Mouse (Mus musculus) bone marrow, adult 2 months (tissue): Measurements from ENCODE around the gene Patl2. TPM values are rescaled to one million over a fixed set of nuclear protein-coding genes. Genes with fewer than 3 reads are reported as not detected.
"Not testable (repeated sequence)": the region's sequence is repeated elsewhere in the genome, so short reads cannot be mapped to it uniquely, and the experiment has no call there.

Experiments used
- H3K27ac ChIP-seq: fragments of 200-500 bp; 2 replicates; pipeline ENCODE4 v1.5.1; 2012; ENCODE audit warnings: low read depth, mild to moderate bottlenecking, control low read depth, inconsistent platforms, low read length; ENCODE audit not compliant: control insufficient read depth, poor library complexity, insufficient read depth
- H3K4me1 ChIP-seq: fragments of 200-500 bp; 2 replicates; pipeline ENCODE4 v1.6.1; 2011; ENCODE audit warnings: low read length; ENCODE audit not compliant: control insufficient read depth, insufficient read depth
- H3K4me3 ChIP-seq: fragments of 200-500 bp; replicated peaks from 2 replicates; pipeline ENCODE3; 2011; ENCODE audit warnings: mild to moderate bottlenecking, low read depth, low read length, control low read depth; ENCODE audit not compliant: control insufficient read depth
- CTCF ChIP-seq: fragments of 200-500 bp; IDR thresholded peaks from 2 replicates; pipeline ENCODE4 v1.5.1; 2011; ENCODE audit warnings: low read length, control low read depth; ENCODE audit not compliant: control insufficient read depth, insufficient read depth
- POLR2A ChIP-seq: fragments of 200-500 bp; IDR thresholded peaks from 2 replicates; pipeline ENCODE4 v1.6.1; 2011; ENCODE audit warnings: low read depth, mild to moderate bottlenecking, control low read depth, low read length, borderline replicate concordance; ENCODE audit not compliant: control insufficient read depth
- WGBS: fragments of 180-500 bp; shearing (Covaris S2); methylation state at CpG from one replicate; pipeline ENCODE4 v1.1.7; 2018; 5-methylcytosine and 5-hydroxymethylcytosine counted together
- polyA plus RNA-seq: library from polyadenylated mRNA; stranded (reverse); fragments of >200 nt; gene quantifications from 2 replicates; pipeline ENCODE4 v1.2.4, GENCODE M21; 2011; ENCODE audit warnings: low replicate concordance; ENCODE audit not compliant: missing spikeins, insufficient read depth, insufficient read length

Patl2 gene
- polyA plus RNA-seq, 1 experiment: not detected

DNA sequence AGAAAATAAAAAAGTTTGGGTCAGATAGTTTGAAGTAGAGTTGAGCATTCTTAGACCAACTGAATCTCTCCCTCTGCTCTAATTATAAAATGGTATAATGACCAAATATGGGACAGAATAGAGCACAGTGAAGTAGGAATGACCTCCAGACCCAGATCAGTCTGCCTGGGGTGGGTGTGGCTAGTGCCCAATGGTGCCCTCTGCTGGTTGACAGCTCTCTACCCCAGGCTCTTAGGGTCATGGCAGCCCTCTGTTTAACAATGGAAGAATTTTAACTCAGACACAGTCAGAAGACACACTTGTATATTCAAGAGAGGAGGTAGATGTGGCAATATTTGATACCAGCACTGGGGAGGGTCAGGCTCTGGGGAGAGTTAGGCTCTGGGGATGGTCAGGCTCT, 83.9 kb downstream of the Patl2 start:
- peak; percentile 68 for TF ChIP-seq CTCF
- TF ChIP-seq POLR2A: no peak
- H3K4me1 ChIP-seq: no peaks in the 10 kb centered on the region
- H3K27ac ChIP-seq: no peak overlapping the region
- H3K4me3 ChIP-seq: no peak overlapping the region

- H3K4me3 ChIP-seq, H3K4me1 ChIP-seq, H3K27ac ChIP-seq: not testable (repeated sequence)
- WGBS: 82% methylated on average over 5 of the region's 5 CpGs
Observed at GRCm38 (mm10) chr2:122097686-122098085, 88.3 kb downstream of the Patl2 start.

GRCm38 (mm10) chr2:122093844-122094243, 92.1 kb downstream of the Patl2 start:
- no peak overlapping the region for H3K4me3 ChIP-seq
- no peaks in the 10 kb centered on the region for H3K4me1 ChIP-seq
- no peak overlapping the region for H3K27ac ChIP-seq
- WGBS: 90% methylated on average over 4 of the region's 4 CpGs
- TF ChIP-seq CTCF (no peak), POLR2A (no peak)

DNA sequence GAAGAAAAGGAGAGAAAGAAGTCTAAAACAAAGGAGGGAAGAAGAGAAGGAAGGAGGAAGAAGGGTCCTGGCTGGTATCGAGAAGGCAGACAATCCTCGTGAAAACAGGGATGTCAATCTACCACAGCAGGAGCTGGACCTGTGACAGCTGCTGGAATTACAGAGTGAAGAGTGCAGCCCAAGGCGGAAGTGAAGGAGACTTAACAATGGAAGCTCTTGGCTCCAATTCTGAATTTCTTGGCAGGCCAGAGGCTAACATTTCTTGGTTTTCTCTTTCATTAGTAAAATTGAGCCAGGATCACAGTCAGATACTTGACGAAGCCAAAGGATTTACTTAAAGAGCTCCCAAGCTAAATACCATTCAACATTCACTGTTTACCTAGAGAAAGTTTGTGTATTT, 99.5 kb downstream of the Patl2 start:
- no peak for TF ChIP-seq CTCF
- no peak for TF ChIP-seq POLR2A
- H3K4me1 ChIP-seq: no peaks in the 10 kb centered on the region; the same call in 1 of the 2 replicates
- H3K27ac ChIP-seq: no peak overlapping the region
- 85% methylated on average over 4 of the region's 4 CpGs for WGBS
- H3K4me3 ChIP-seq: no peak overlapping the region

- H3K4me3 ChIP-seq: no peak overlapping the region
- 87% methylated on average over 7 of the region's 7 CpGs for WGBS
Observed at GRCm38 (mm10) chr2:122081728-122082456, 104.1 kb downstream of the Patl2 start.

More at GRCm38 (mm10) chr2:122081728-122082456, 104.1 kb downstream of the Patl2 start:
- Histone ChIP-seq H3K27ac (no peak overlapping the region), H3K4me1 (no peaks in the 10 kb centered on the region; the same call in 1 of the 2 replicates)
- TF ChIP-seq CTCF: no peak

Other genes with a start within 250 kb of the Patl2 start
- 7.5 and 11.6 TPM in 2 replicates for gene Ctdspl2, start 230.2 kb downstream of the Patl2 start, polyA plus RNA-seq
- not detected in 2 replicates for gene Mageb3, start 230.1 kb downstream of the Patl2 start, polyA plus RNA-seq
- 8.4 and 12.0 TPM in 2 replicates for gene Eif3j1, start 157.6 kb downstream of the Patl2 start, polyA plus RNA-seq
- 1.7 and 6.3 TPM in 2 replicates for gene Spg11, start 67.8 kb downstream of the Patl2 start, polyA plus RNA-seq
- 485 and 609 TPM in 2 replicates for gene B2m, start 38.5 kb downstream of the Patl2 start, polyA plus RNA-seq
- not detected in 2 replicates for gene Trim69, start 25.5 kb downstream of the Patl2 start, polyA plus RNA-seq
- gene Terb2, start 83 bp upstream of the Patl2 start, polyA plus RNA-seq: not detected in 2 replicates
- gene Sord, start 48.6 kb upstream of the Patl2 start, polyA plus RNA-seq: 39.9 and 72.6 TPM in 2 replicates
- gene Duox2, start 112.3 kb upstream of the Patl2 start, polyA plus RNA-seq: not detected in 2 replicates
- not detected in 2 replicates for gene Duoxa2, start 112.7 kb upstream of the Patl2 start, polyA plus RNA-seq
- not detected in 2 replicates for gene Duoxa1, start 127.5 kb upstream of the Patl2 start, polyA plus RNA-seq
- gene Duox1, start 129.5 kb upstream of the Patl2 start, polyA plus RNA-seq: not detected in 2 replicates
- gene Shf, start 183.0 kb upstream of the Patl2 start, polyA plus RNA-seq: 9.6 and 14.7 TPM in 2 replicates
- gene Slc28a2, start 240.3 kb upstream of the Patl2 start, polyA plus RNA-seq: 12.7 and 25.8 TPM in 2 replicates